Mouse (Mus musculus) limb, embryonic 11.5 days (tissue): Measurements from ENCODE around the gene Cog1. TPM values are rescaled to one million over a fixed set of nuclear protein-coding genes. Genes with fewer than 3 reads are reported as not detected.

Experiments used
- ATAC-seq: fragments of 200-750 bp; cut with Nextera tagmentation; 2 replicates; pipeline ENCODE4 v1.8.0; 2017; ENCODE audit warnings: low read depth; ENCODE audit not compliant: insufficient number of reproducible peaks, low FRiP score, low TSS enrichment
- DNase-seq: peaks from one replicate; pipeline ENCODE4 v3.0.0-alpha.2; 2015; ENCODE audit warnings: low spot score
- H3K27ac ChIP-seq: fragments of 300-500 bp; sonication (generic); replicated peaks from 2 replicates; pipeline ENCODE4 v1.5.1; 2014; ENCODE audit warnings: low read depth, mild to moderate bottlenecking, low read length
- H3K27me3 ChIP-seq: fragments of 300-500 bp; sonication (generic); 2 replicates; pipeline ENCODE4 v1.6.1; 2014; ENCODE audit warnings: mild to moderate bottlenecking, low read length, mixed read lengths; ENCODE audit not compliant: control insufficient read depth, insufficient read depth
- H3K36me3 ChIP-seq: fragments of 300-500 bp; sonication (generic); 2 replicates; pipeline ENCODE4 v1.6.1; 2014; ENCODE audit warnings: mild to moderate bottlenecking, low read length, moderate library complexity, mixed read lengths; ENCODE audit not compliant: control insufficient read depth, insufficient read depth
- H3K4me1 ChIP-seq: fragments of 300-500 bp; sonication (generic); 2 replicates; pipeline ENCODE4 v1.6.1; 2014; ENCODE audit warnings: low read length, mixed read lengths; ENCODE audit not compliant: control insufficient read depth, insufficient read depth
- H3K4me2 ChIP-seq: fragments of 300-500 bp; sonication (generic); 2 replicates; pipeline ENCODE4 v1.6.1; 2014; ENCODE audit warnings: low read depth, mild to moderate bottlenecking, moderate library complexity; ENCODE audit not compliant: severe bottlenecking
- H3K4me3 ChIP-seq: fragments of 300-500 bp; sonication (generic); 2 replicates; pipeline ENCODE4 v1.5.1; 2014; ENCODE audit warnings: low read depth, low read length
- H3K9ac ChIP-seq: fragments of 300-500 bp; sonication (generic); 2 replicates; pipeline ENCODE4 v1.6.1; 2014; ENCODE audit warnings: mild to moderate bottlenecking, low read length
- H3K9me3 ChIP-seq: fragments of 300-500 bp; sonication (generic); 2 replicates; pipeline ENCODE4 v1.6.1; 2016; ENCODE audit warnings: low read length; ENCODE audit not compliant: control insufficient read depth
- WGBS: fragments of 180-500 bp; shearing (Covaris S2); extraction: QIAGEN DNeasy Blood & Tissue Kit; methylation state at CpG from one replicate; pipeline ENCODE4 v1.1.7; 2014; 5-methylcytosine and 5-hydroxymethylcytosine counted together
- polyA plus RNA-seq: library from polyadenylated mRNA; unstranded; fragments of >200 nt; fragmentation: Nextera tagmentation; extraction: Ambion mirVana; gene quantifications from 2 replicates; pipeline ENCODE4 v1.2.1, GENCODE M21; 2014

Cog1 gene
- polyA plus RNA-seq, 1 experiment from 2014 or later: 30.6 TPM

- ATAC-seq (no peak), DNase-seq (peak; percentile 89)
- no peaks in the 10 kb centered on the region for H3K27me3 ChIP-seq
- H3K4me1 ChIP-seq: 0 out of 2 replicates have a peak, but pooled peaks cover 2% of the 10 kb centered on the region
- H3K27ac ChIP-seq: no peak overlapping the region
- WGBS: 45% methylated on average over 5 of the region's 5 CpGs
- H3K4me2 ChIP-seq: no peak overlapping the region
- no peak overlapping the region for H3K9ac ChIP-seq
- no peaks in the 10 kb centered on the region for H3K9me3 ChIP-seq
- H3K4me3 ChIP-seq: no peak overlapping the region
- H3K36me3 ChIP-seq: no peaks in the 10 kb centered on the region
Observed at GRCm38 (mm10) chr11:113703758-113704157, 54.8 kb downstream of the Cog1 start.

- H3K9ac ChIP-seq: no peak overlapping the region
- H3K4me3 ChIP-seq: no peak overlapping the region
- 85% methylated on average over 15 of the region's 15 CpGs for WGBS
- DNase-seq (no peak), ATAC-seq (no peak)
- no peak overlapping the region for H3K27ac ChIP-seq
- H3K4me2 ChIP-seq: no peak overlapping the region
- peaks cover 22% of the 10 kb centered on the region for H3K4me1 ChIP-seq
- H3K9me3 ChIP-seq: no peaks in the 10 kb centered on the region
- H3K27me3 ChIP-seq: no peaks in the 10 kb centered on the region
- no peaks in the 10 kb centered on the region for H3K36me3 ChIP-seq
Observed at GRCm38 (mm10) chr11:113705966-113706652, 57.1 kb downstream of the Cog1 start.

GRCm38 (mm10) chr11:113708629-113709213 lies 59.8 kb downstream of the Cog1 start:
- 44% methylated on average over 19 of the region's 19 CpGs for WGBS

DNA sequence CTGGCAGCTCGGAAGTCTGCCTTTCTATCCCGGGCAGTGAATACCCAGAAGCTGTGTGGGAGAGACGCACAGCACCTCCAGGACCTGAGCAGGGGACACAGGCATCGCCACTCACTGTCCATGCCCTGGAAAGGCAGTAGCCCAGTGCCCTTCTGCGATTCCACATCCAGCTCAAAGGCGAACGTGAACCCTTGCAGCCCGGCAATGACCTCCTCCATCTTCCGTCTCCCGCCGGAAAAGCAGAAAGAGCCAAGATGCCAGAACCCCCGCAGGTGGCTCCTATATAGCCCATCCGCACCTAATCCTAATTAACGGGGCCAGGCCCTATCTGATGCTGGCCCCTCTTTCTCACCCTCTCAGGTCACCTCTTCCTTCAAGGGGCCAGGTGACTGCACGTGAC lies 60.3 kb downstream of the Cog1 start:
- DNase-seq: peak; percentile 43
- no peak overlapping the region for H3K4me3 ChIP-seq
- no peaks in the 10 kb centered on the region for H3K27me3 ChIP-seq
- H3K9me3 ChIP-seq: no peaks in the 10 kb centered on the region
- H3K27ac ChIP-seq: 0 out of 2 replicates have a peak overlapping the region, but pooled peaks have one; percentile 3
- H3K4me1 ChIP-seq: peaks cover 19% of the 10 kb centered on the region
- ATAC-seq: no peak
- H3K9ac ChIP-seq: peak overlapping the region; percentile 34; the same call in 1 of the 2 replicates
- 14% methylated on average over 15 of the region's 15 CpGs for WGBS
- H3K36me3 ChIP-seq: no peaks in the 10 kb centered on the region
- peak overlapping the region; percentile 5; the same call in 1 of the 2 replicates for H3K4me2 ChIP-seq

More at GRCm38 (mm10) chr11:113708629-113709213, 59.8 kb downstream of the Cog1 start:
- peaks cover 22% of the 10 kb centered on the region for H3K4me1 ChIP-seq
- H3K27me3 ChIP-seq: no peaks in the 10 kb centered on the region
- H3K9me3 ChIP-seq: no peaks in the 10 kb centered on the region
- H3K9ac ChIP-seq: peak overlapping the region; percentile 34; the same call in 1 of the 2 replicates
- no peak overlapping the region for H3K27ac ChIP-seq
- no peak overlapping the region for H3K4me3 ChIP-seq
- no peak overlapping the region for H3K4me2 ChIP-seq
- ATAC-seq: no peak
- no peak for DNase-seq
- H3K36me3 ChIP-seq: no peaks in the 10 kb centered on the region

GRCm38 (mm10) chr11:113709731-113710256 lies 60.8 kb downstream of the Cog1 start, which contains the start of gene Cpsf4l:
Gene Cpsf4l, minus strand, starts transcription at chr11:113710017.
- DNase-seq (peak; percentile 60), ATAC-seq (no peak)
- H3K9me3 ChIP-seq: no peaks in the 10 kb centered on the region
- H3K27me3 ChIP-seq: no peaks in the 10 kb centered on the region
- H3K4me2 ChIP-seq: peak within 1 kb of the TSS; percentile 22; the same call in 1 of the 2 replicates
- H3K4me3 ChIP-seq: no peak within 1 kb of the TSS
- H3K4me1 ChIP-seq: peaks cover 19% of the 10 kb centered on the region
- no peaks in the 10 kb centered on the region for H3K36me3 ChIP-seq
- peak within 1 kb of the TSS; percentile 57 for H3K9ac ChIP-seq
- peak within 1 kb of the TSS; percentile 77 for H3K27ac ChIP-seq
- WGBS: 8% methylated on average over 11 of the region's 11 CpGs

DNA sequence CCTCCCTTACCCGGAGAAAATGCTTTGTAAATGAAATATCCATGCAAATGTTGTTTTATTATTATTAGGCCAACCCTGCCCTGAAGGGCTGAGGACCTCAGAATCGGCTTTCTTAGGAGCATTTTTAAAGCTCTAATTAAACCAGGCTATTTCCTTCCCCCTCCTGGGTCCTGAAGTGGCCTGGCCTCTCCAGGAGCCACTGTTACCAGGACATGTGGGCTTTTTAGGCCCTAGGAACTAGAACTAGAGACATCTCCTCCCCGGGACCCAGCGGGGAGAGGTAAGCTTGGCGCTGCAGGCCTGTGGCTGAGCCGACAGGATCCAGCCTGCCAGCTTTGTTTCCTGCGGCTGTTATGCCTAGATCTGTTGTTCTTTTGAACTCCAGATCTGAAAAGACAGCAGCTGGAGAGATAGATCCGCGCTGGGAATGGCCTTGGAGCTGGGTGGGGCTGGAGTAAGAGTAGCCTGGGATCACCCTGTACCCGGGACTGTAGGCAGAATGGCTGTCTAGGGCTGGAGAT lies 61.3 kb downstream of the Cog1 start:
- peak overlapping the region; percentile 57 for H3K9ac ChIP-seq

GRCm38 (mm10) chr11:113711061-113711460 lies 62.1 kb downstream of the Cog1 start:
- 90% methylated on average over 1 of the region's 1 CpGs for WGBS
- Histone ChIP-seq H3K36me3 (no peaks in the 10 kb centered on the region), H3K27me3 (no peaks in the 10 kb centered on the region), H3K9ac (no peak overlapping the region), H3K4me1 (peaks cover 19% of the 10 kb centered on the region), H3K9me3 (no peaks in the 10 kb centered on the region), H3K4me3 (no peak overlapping the region), H3K4me2 (no peak overlapping the region), H3K27ac (no peak overlapping the region)
- ATAC-seq (no peak), DNase-seq (no peak)

More for the DNA sequence above, 61.3 kb downstream of the Cog1 start:
- H3K36me3 ChIP-seq: no peaks in the 10 kb centered on the region
- 6% methylated on average over 10 of the region's 10 CpGs for WGBS
- H3K9me3 ChIP-seq: no peaks in the 10 kb centered on the region
- H3K4me2 ChIP-seq: peak overlapping the region; percentile 22; the same call in 1 of the 2 replicates
- H3K27ac ChIP-seq: peak overlapping the region; percentile 77
- H3K27me3 ChIP-seq: no peaks in the 10 kb centered on the region
- no peak; the same call in 1 of the 2 replicates for ATAC-seq
- H3K4me3 ChIP-seq: no peak overlapping the region
- peak; percentile 61 for DNase-seq
- H3K4me1 ChIP-seq: peaks cover 19% of the 10 kb centered on the region

- H3K9me3 ChIP-seq: no peaks in the 10 kb centered on the region
- H3K4me2 ChIP-seq: no peak overlapping the region
- no peaks in the 10 kb centered on the region for H3K36me3 ChIP-seq
- DNase-seq (no peak), ATAC-seq (no peak)
- no peaks in the 10 kb centered on the region for H3K27me3 ChIP-seq
- H3K4me1 ChIP-seq: peaks cover 8% of the 10 kb centered on the region
- H3K27ac ChIP-seq: no peak overlapping the region
- H3K4me3 ChIP-seq: no peak overlapping the region
- 64% methylated on average over 7 of the region's 7 CpGs for WGBS
- no peak overlapping the region for H3K9ac ChIP-seq
Observed at GRCm38 (mm10) chr11:113715078-113715674, 66.2 kb downstream of the Cog1 start.
